Mouse (Mus musculus) olfactory bulb, adult 2 months (tissue): Measurements from ENCODE around the gene Cdc34b.

Source experiments
- CTCF ChIP-seq: fragments of 200-500 bp; IDR thresholded peaks from 2 replicates; pipeline ENCODE4 v1.5.1; 2012; ENCODE audit warnings: low read depth, mild to moderate bottlenecking, low read length, moderate library complexity; ENCODE audit not compliant: insufficient read depth
- POLR2A ChIP-seq: fragments of 200-500 bp; IDR thresholded peaks from 2 replicates; pipeline ENCODE4 v1.6.1; 2012; ENCODE audit warnings: mild to moderate bottlenecking, low read depth, low read length, moderate library complexity; ENCODE audit not compliant: insufficient read depth

DNA sequence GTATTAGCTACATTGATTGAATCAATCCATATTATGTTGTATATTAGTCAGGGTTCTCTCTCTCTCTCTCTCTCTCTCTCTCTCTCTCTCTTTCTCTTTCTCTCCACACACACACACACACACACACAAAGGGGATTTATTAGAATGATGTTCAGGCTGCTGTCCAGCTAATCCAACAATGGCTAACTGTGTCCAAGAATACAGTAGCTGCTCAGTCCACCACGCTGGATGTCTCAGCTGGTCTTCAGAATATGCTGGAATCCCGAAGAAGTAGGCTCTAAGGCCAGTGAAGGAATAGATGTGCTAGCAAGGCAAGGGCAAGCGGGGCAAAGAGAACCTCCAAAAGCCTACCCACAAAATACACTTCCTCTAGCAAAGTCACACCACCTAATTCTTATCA lies 14.3 kb upstream of the Cdc34b start:
- no peak for TF ChIP-seq POLR2A
- no peak for TF ChIP-seq CTCF
